Mouse (Mus musculus) forebrain, embryonic 12.5 days (tissue): Measurements from ENCODE around the gene Vwa7. TPM values are rescaled to one million over a fixed set of nuclear protein-coding genes. Genes with fewer than 3 reads are reported as not detected.

Source experiments
- ATAC-seq: fragments of 200-750 bp; cut with Nextera tagmentation; 2 replicates; pipeline ENCODE4 v1.8.0; 2017; ENCODE audit warnings: moderate TSS enrichment; ENCODE audit not compliant: low FRiP score
- H3K27ac ChIP-seq: fragments of 300-500 bp; sonication (generic); 2 replicates; pipeline ENCODE4 v1.5.1; 2016; ENCODE audit warnings: mild to moderate bottlenecking
- H3K27me3 ChIP-seq: fragments of 300-500 bp; sonication (generic); 2 replicates; pipeline ENCODE4 v1.6.1; 2016; ENCODE audit warnings: mild to moderate bottlenecking
- H3K36me3 ChIP-seq: fragments of 300-500 bp; sonication (generic); replicated peaks from 2 replicates; pipeline ENCODE4 v1.6.1; 2016; ENCODE audit warnings: mild to moderate bottlenecking
- H3K4me1 ChIP-seq: fragments of 300-500 bp; sonication (generic); 2 replicates; pipeline ENCODE4 v1.6.1; 2016
- H3K4me2 ChIP-seq: fragments of 300-500 bp; sonication (generic); 2 replicates; pipeline ENCODE4 v1.6.1; 2016; ENCODE audit warnings: mild to moderate bottlenecking, moderate library complexity
- H3K4me3 ChIP-seq: fragments of 300-500 bp; sonication (generic); replicated peaks from 2 replicates; pipeline ENCODE4 v1.5.1; 2016; ENCODE audit warnings: mild to moderate bottlenecking
- H3K9ac ChIP-seq: fragments of 300-500 bp; sonication (generic); 2 replicates; pipeline ENCODE4 v1.6.1; 2016; ENCODE audit warnings: mild to moderate bottlenecking
- H3K9me3 ChIP-seq: fragments of 300-500 bp; sonication (generic); 2 replicates; pipeline ENCODE4 v1.6.1; 2016
- WGBS: fragments of 180-500 bp; shearing (Covaris S2); methylation state at CpG from one replicate; pipeline ENCODE4 v1.1.7; 2016; 5-methylcytosine and 5-hydroxymethylcytosine counted together
- polyA plus RNA-seq: library from polyadenylated mRNA; unstranded; fragments of >200 nt; fragmentation: Nextera tagmentation; extraction: Ambion mirVana; gene quantifications from 2 replicates; pipeline ENCODE4 v1.2.1, GENCODE M21; 2016

Vwa7 gene
- polyA plus RNA-seq, 1 experiment from 2014 or later: 0.27 TPM

GRCm38 (mm10) chr17:35052271-35052798 is 36.0 kb downstream of the Vwa7 start:
- Histone ChIP-seq H3K9me3 (no peaks in the 10 kb centered on the region), H3K4me1 (peaks cover 51% of the 10 kb centered on the region), H3K4me3 (no peak overlapping the region), H3K36me3 (peaks cover 44% of the 10 kb centered on the region), H3K27ac (peak overlapping the region; percentile 96), H3K27me3 (no peaks in the 10 kb centered on the region), H3K4me2 (peak overlapping the region; percentile 78), H3K9ac (peak overlapping the region; percentile 85)
- WGBS: 77% methylated on average over 12 of the region's 12 CpGs
- ATAC-seq: no peak

GRCm38 (mm10) chr17:35055691-35056495 is 39.5 kb downstream of the Vwa7 start:
- ATAC-seq: no peak
- WGBS: 90% methylated on average over 7 of the region's 7 CpGs
- Histone ChIP-seq H3K36me3 (peaks cover 52% of the 10 kb centered on the region), H3K9ac (no peak overlapping the region), H3K27me3 (no peaks in the 10 kb centered on the region), H3K9me3 (no peaks in the 10 kb centered on the region), H3K4me3 (no peak overlapping the region), H3K4me1 (peaks cover 43% of the 10 kb centered on the region), H3K27ac (no peak overlapping the region), H3K4me2 (no peak overlapping the region)

GRCm38 (mm10) chr17:35057090-35057489 is 40.7 kb downstream of the Vwa7 start:
- H3K4me1 ChIP-seq: peaks cover 33% of the 10 kb centered on the region
- 71% methylated on average over 3 of the region's 3 CpGs for WGBS
- no peak overlapping the region for H3K4me2 ChIP-seq
- no peak for ATAC-seq
- H3K4me3 ChIP-seq: no peak overlapping the region
- no peaks in the 10 kb centered on the region for H3K27me3 ChIP-seq
- no peak overlapping the region for H3K9ac ChIP-seq
- no peaks in the 10 kb centered on the region for H3K9me3 ChIP-seq
- no peak overlapping the region for H3K27ac ChIP-seq
- peaks cover 62% of the 10 kb centered on the region for H3K36me3 ChIP-seq

- Histone ChIP-seq H3K9me3 (no peaks in the 10 kb centered on the region), H3K27me3 (peaks cover 5% of the 10 kb centered on the region), H3K9ac (no peak overlapping the region), H3K27ac (peak overlapping the region; percentile 94), H3K4me2 (no peak overlapping the region), H3K36me3 (peaks cover 61% of the 10 kb centered on the region), H3K4me1 (peaks cover 23% of the 10 kb centered on the region), H3K4me3 (peak overlapping the region; percentile 77)
- no peak; the same call in 1 of the 2 replicates for ATAC-seq
- WGBS: 68% methylated on average over 9 of the region's 9 CpGs
Observed at GRCm38 (mm10) chr17:35058316-35058715, 41.9 kb downstream of the Vwa7 start.

GRCm38 (mm10) chr17:35058911-35059892 is 42.8 kb downstream of the Vwa7 start, which contains the start of gene Ddah2:
TSS of gene Ddah2 (plus strand) at chr17:35059035.
- peak within 1 kb of the TSS; percentile 91 for H3K4me2 ChIP-seq
- H3K9ac ChIP-seq: peak within 1 kb of the TSS; percentile 82
- no peaks in the 10 kb centered on the region for H3K9me3 ChIP-seq
- peaks cover 58% of the 10 kb centered on the region for H3K36me3 ChIP-seq
- H3K4me3 ChIP-seq: peak within 1 kb of the TSS; percentile 77
- peaks cover 14% of the 10 kb centered on the region for H3K27me3 ChIP-seq
- peak; percentile 94 for ATAC-seq
- peak within 1 kb of the TSS; percentile 94 for H3K27ac ChIP-seq
- H3K4me1 ChIP-seq: peaks cover 26% of the 10 kb centered on the region
- under 1% methylated on average over 56 of the region's 57 CpGs for WGBS

GRCm38 (mm10) chr17:35060071-35060470 is 43.7 kb downstream of the Vwa7 start:
- H3K27me3 ChIP-seq: peaks cover 23% of the 10 kb centered on the region
- H3K36me3 ChIP-seq: peaks cover 51% of the 10 kb centered on the region
- 22% methylated on average over 14 of the region's 14 CpGs for WGBS
- peak overlapping the region; percentile 82 for H3K9ac ChIP-seq
- peak overlapping the region; percentile 91 for H3K4me2 ChIP-seq
- ATAC-seq: no peak
- no peaks in the 10 kb centered on the region for H3K9me3 ChIP-seq
- H3K4me1 ChIP-seq: peaks cover 35% of the 10 kb centered on the region
- H3K27ac ChIP-seq: 0 out of 2 replicates have a peak overlapping the region, but pooled peaks have one; percentile 94
- H3K4me3 ChIP-seq: peak overlapping the region; percentile 77

- H3K4me2 ChIP-seq: peak overlapping the region; percentile 91
- no peaks in the 10 kb centered on the region for H3K9me3 ChIP-seq
- peaks cover 30% of the 10 kb centered on the region for H3K27me3 ChIP-seq
- H3K27ac ChIP-seq: no peak overlapping the region
- WGBS: 64% methylated on average over 22 of the region's 22 CpGs
- H3K9ac ChIP-seq: peak overlapping the region; percentile 82
- ATAC-seq: no peak
- peak overlapping the region; percentile 77 for H3K4me3 ChIP-seq
- H3K36me3 ChIP-seq: peaks cover 43% of the 10 kb centered on the region
- H3K4me1 ChIP-seq: peaks cover 41% of the 10 kb centered on the region
Observed at GRCm38 (mm10) chr17:35060737-35061297, 44.4 kb downstream of the Vwa7 start.

GRCm38 (mm10) chr17:35061299-35061698 is 44.9 kb downstream of the Vwa7 start:
- H3K9me3 ChIP-seq: no peaks in the 10 kb centered on the region
- no peak overlapping the region for H3K9ac ChIP-seq
- no peak overlapping the region for H3K4me3 ChIP-seq
- no peak overlapping the region for H3K27ac ChIP-seq
- no peak for ATAC-seq
- 84% methylated on average over 8 of the region's 8 CpGs for WGBS
- peaks cover 35% of the 10 kb centered on the region for H3K27me3 ChIP-seq
- H3K36me3 ChIP-seq: peaks cover 38% of the 10 kb centered on the region
- peaks cover 41% of the 10 kb centered on the region for H3K4me1 ChIP-seq
- H3K4me2 ChIP-seq: no peak overlapping the region

- peaks cover 29% of the 10 kb centered on the region for H3K36me3 ChIP-seq
- H3K4me2 ChIP-seq: no peak overlapping the region
- H3K4me3 ChIP-seq: no peak overlapping the region
- no peak overlapping the region for H3K27ac ChIP-seq
- 92% methylated on average over 3 of the region's 3 CpGs for WGBS
- H3K4me1 ChIP-seq: peaks cover 38% of the 10 kb centered on the region
- H3K9ac ChIP-seq: no peak overlapping the region
- no peaks in the 10 kb centered on the region for H3K9me3 ChIP-seq
- no peak for ATAC-seq
- H3K27me3 ChIP-seq: peaks cover 52% of the 10 kb centered on the region
Observed at GRCm38 (mm10) chr17:35063466-35063865, 47.1 kb downstream of the Vwa7 start.

- Histone ChIP-seq H3K9ac (no peak overlapping the region), H3K9me3 (no peaks in the 10 kb centered on the region), H3K4me2 (peak overlapping the region; percentile 55), H3K27me3 (peaks cover 55% of the 10 kb centered on the region), H3K27ac (no peak overlapping the region), H3K4me1 (peaks cover 35% of the 10 kb centered on the region), H3K36me3 (peaks cover 29% of the 10 kb centered on the region), H3K4me3 (peak overlapping the region; percentile 30; the same call in 1 of the 2 replicates)
- ATAC-seq: no peak
- WGBS: 30% methylated on average over 10 of the region's 10 CpGs
Observed at GRCm38 (mm10) chr17:35064378-35064877, 48.0 kb downstream of the Vwa7 start.
